Mouse (Mus musculus) heart, postnatal 14 days (tissue): ENCODE measurements around the gene Igf2r. TPM values are rescaled to one million over a fixed set of nuclear protein-coding genes. Genes with fewer than 3 reads are reported as not detected.

Source experiments
- DNase-seq, 2 experiments: peaks; one replicate each; pipeline ENCODE4 v3.0.0; 2021 to 2022
- intact Hi-C: fragments of 180-260 bp; cut with DNase I; formaldehyde crosslinking; loops from one replicate; pipeline ENCODE4 v1.15.1; 2025
- total RNA-seq, 2 experiments: library from RNA; stranded (reverse); gene quantifications; 2 replicates each; pipeline ENCODE4 v1.2.3; 2021

Gene Igf2r
- total RNA-seq, 2 experiments from 2014 or later: 131 to 132 TPM

- intact Hi-C loops: loop anchor here (5.0 kb wide), 3 partner anchors 33 to 68 kb away; no protein-coding TSS in a partner anchor
- DNase-seq: no peak
Observed at GRCm38 (mm10) chr17:12790353-12791078, 21.1 kb upstream of the Igf2r start.

GRCm38 (mm10) chr17:12782861-12783847 is 13.7 kb upstream of the Igf2r start:
- intact Hi-C loops: no loop called here

GRCm38 (mm10) chr17:12781101-12781500 is 11.6 kb upstream of the Igf2r start:
- intact Hi-C loops: no loop called here
- DNase-seq: no peak

More at GRCm38 (mm10) chr17:12782861-12783847, 13.7 kb upstream of the Igf2r start:
- no peak for DNase-seq

- no peak for DNase-seq
- intact Hi-C loops: no loop called here
Observed at GRCm38 (mm10) chr17:12780125-12780524, 10.7 kb upstream of the Igf2r start.

- intact Hi-C loops: no loop called here
- DNase-seq: no peak
Observed at GRCm38 (mm10) chr17:12779442-12779841, 10.0 kb upstream of the Igf2r start.

GRCm38 (mm10) chr17:12773956-12774355 is 4.5 kb upstream of the Igf2r start:
- intact Hi-C loops: no loop called here
- DNase-seq: no peak

GRCm38 (mm10) chr17:12770500-12770899 is 1.0 kb upstream of the Igf2r start:
- DNase-seq: no peak
- intact Hi-C loops: no loop called here

- intact Hi-C loops: no loop called here
- no peak for DNase-seq
Observed at GRCm38 (mm10) chr17:12768415-12769379, 767 bp downstream of the Igf2r start.

- no peak for DNase-seq
- intact Hi-C loops: loop anchor here (2.0 kb wide), 1 partner anchor 45 kb away; no protein-coding TSS in a partner anchor
Observed at GRCm38 (mm10) chr17:12767294-12767852, 2.1 kb downstream of the Igf2r start.

- intact Hi-C loops: loop anchor here (5.0 kb wide), 1 partner anchor 49 kb away; no protein-coding TSS in a partner anchor
- no peak for DNase-seq
Observed at GRCm38 (mm10) chr17:12763412-12763811, 6.1 kb downstream of the Igf2r start.

GRCm38 (mm10) chr17:12760355-12761146 is 8.9 kb downstream of the Igf2r start:
- intact Hi-C loops: loop anchor here (5.0 kb wide), 1 partner anchor 52 kb away; no protein-coding TSS in a partner anchor
- no peak for DNase-seq

- intact Hi-C loops: loop anchor here (5.0 kb wide), 2 partner anchors 33 to 53 kb away; no protein-coding TSS in a partner anchor
- peak; percentile 71 to 80 for DNase-seq
Observed at GRCm38 (mm10) chr17:12759646-12760074, 9.8 kb downstream of the Igf2r start.

GRCm38 (mm10) chr17:12758701-12759455 is 10.6 kb downstream of the Igf2r start:
- intact Hi-C loops: loop anchor here (5.0 kb wide), 1 partner anchor 33 kb away; no protein-coding TSS in a partner anchor
- no peak for DNase-seq

- intact Hi-C loops: loop anchor here (5.0 kb wide), 1 partner anchor 34 kb away; no protein-coding TSS in a partner anchor
- DNase-seq: peak; percentile 49 to 66
Observed at GRCm38 (mm10) chr17:12757990-12758389, 11.5 kb downstream of the Igf2r start.

- intact Hi-C loops: loop anchor here (5.0 kb wide), 1 partner anchor 35 kb away; no protein-coding TSS in a partner anchor
- DNase-seq: no peak
Observed at GRCm38 (mm10) chr17:12757161-12757560, 12.3 kb downstream of the Igf2r start.

GRCm38 (mm10) chr17:12755951-12756350 is 13.5 kb downstream of the Igf2r start:
- intact Hi-C loops: loop anchor here (5.0 kb wide), 1 partner anchor 36 kb away; no protein-coding TSS in a partner anchor
- no peak for DNase-seq

GRCm38 (mm10) chr17:12755146-12755545 is 14.3 kb downstream of the Igf2r start:
- intact Hi-C loops: loop anchor here (5.0 kb wide), 1 partner anchor 37 kb away; no protein-coding TSS in a partner anchor
- DNase-seq: no peak
